Mouse (Mus musculus): ENCODE data around the gene Paip2b.
"Not testable (repeated sequence)": the region's sequence is repeated elsewhere in the genome, so short reads cannot be mapped to it uniquely, and the experiment has no call there.

The Paip2b gene

DNA sequence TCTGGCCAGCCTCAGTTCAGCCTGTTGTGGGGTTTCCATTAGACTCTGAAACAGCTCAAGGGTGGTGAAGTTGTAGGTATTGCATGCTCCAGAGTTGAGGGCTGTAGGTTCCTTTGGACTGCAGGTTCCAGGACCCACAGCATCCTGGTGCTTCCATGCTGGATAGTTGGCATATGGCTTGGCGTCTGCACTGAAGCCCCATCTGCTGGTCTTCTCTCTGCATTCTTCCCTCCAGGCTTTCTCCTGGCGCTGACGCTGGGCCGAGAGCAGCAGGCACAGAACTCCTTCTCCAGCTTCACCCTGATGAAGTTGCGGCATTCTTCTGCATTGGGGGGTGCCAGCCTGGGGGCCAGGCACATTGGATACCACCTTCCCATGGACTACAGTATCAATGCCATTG is 29.5 kb downstream of the Paip2b start:
- in situ Hi-C loops (cut with MboI, MseI), result no loop called here

DNA sequence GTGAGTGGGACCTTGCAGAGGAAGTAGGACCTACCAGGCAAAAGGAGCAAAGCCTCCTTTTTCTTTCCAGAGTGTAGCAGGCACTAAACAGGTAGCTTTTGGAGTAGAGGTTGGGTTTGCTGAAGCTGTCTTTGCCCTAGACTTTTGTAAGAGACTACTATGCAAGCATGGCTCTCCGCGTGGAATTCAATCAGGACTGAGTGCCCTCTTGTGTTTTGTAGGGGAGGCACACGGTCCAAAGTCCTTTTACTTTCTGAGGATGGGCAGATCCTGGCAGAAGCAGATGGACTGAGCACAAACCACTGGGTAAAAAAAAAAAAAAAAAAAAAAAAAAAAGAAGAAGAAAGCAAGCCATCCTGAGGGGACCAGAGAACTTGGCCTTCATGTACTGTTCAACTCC is 34.9 kb downstream of the Paip2b start:
- in situ Hi-C loops (cut with MboI, MseI), result no loop called here

DNA sequence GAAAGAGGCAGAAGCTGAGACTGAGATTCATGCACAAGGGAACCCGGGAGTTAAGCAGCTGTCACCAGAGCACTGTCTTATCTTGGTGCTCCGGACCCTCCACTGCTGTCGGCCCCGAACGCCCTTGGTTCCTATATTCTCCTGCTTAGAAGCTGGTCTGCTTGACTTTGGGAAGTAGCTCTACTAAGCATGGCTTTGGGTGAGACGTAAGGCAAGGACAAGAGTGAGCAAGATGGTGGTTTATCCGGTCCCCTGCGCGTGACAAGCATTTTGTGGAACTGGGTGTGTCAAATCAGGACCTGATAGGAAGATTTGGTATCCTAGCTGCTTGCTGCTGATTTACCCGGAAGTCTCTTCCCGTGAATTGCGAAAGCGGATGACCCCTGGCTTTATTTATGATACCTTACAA is 36.0 kb downstream of the Paip2b start:
- in situ Hi-C loops (cut with MboI, MseI), result no loop called here

DNA sequence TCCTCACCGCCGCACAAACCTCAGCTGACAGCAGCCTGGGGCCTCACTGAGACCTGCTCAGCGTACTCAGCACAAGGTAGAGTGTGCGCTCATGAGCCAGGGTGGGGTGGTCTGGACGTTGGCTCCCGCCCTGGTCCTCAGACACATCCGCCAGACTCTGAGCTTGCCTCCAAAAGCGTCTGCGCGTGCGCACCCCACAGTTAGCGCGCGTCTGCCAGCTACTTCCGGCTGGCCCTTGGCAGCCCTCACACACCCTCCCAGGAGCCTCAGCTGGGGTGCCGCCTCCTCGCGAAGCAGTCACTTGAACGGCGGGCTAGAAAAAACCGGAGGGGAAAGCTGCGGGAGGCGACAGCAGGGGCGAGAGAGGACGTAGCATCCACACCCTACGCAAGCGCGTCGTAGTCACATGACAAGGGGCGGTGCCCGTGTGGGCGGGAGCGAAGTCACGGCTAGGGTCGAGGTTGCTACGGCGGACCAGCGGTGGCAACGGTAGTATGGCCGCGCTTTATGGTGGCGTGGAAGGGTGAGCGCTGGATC is 36.7 kb downstream of the Paip2b start, which contains the start of gene Nagk:
Nagk (plus strand) TSS at position 223 of the 537 bp plus-strand sequence.
- in situ Hi-C loops (cut with MboI, MseI), result no loop called here

DNA sequence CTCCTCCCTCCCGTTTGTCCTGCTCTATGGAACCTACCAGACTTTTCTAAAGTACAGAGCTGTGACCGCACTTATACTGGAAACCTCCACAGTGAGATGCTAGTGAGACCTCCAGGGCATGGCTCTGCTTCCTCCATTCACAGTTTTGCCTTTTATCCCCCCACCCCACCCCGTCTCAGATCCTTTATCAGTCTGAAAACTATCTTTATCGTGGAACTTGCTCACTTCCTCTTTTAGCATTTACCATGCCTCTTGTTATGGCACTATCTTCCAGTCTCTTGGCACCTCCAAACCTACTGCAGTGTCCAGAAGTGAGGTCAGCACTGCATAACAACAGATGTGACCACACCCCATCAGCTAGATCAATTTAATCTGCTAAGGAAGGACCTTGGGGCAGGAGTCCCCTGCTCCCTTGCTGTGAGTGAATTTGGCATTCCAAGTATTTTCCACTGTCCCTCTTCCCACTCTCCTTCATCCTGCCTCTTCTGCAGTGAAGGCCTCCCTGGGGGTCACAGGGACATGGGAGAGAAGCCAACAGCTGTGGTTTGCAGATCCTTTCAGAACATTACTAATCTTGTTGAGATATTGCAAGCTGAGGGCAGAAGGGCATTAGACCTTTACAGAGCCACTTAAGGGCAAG is 40.2 kb downstream of the Paip2b start:
- in situ Hi-C loops (cut with MboI, MseI), result no loop called here

DNA sequence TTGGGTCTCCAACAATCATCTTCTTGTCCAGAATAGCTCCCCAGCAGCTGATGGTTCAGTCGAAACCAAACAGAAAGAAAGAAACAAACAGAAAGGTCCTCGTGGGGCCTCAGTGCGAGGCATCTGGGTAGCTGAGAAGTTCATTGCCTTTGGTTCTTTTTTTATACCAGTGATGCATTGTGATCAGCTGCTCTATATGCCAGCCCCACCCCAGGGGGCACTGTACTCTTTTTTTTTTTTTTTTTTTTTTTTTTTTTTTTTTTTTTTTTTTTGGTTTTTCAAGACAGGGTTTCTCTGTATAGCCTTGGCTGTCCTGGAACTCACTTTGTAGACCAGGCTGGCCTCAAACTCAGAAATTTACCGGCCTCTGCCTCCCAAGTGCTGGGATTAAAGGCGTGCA is 41.0 kb downstream of the Paip2b start:
- in situ Hi-C loops (cut with MboI, MseI), result not testable (repeated sequence)

DNA sequence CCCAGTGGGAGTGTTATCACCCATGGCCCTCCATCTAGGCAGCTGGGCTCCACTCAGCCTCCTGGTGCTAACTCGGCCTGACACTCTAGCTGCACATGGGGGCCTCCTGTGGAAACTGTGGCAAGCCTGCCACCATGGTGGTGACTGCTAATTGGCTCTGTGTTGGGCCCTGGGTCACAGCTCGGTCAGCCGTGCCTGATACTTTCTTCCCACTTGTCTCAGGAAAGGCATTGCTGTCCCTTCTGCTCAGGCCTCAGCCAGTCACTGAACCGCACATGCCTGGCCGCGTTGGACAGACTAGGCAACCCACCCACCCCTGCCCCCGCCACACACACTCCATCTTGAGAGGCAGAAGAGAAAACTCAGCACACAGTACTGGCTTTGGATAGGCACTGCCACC is 43.0 kb downstream of the Paip2b start:
- in situ Hi-C loops (cut with MboI, MseI), result no loop called here

DNA sequence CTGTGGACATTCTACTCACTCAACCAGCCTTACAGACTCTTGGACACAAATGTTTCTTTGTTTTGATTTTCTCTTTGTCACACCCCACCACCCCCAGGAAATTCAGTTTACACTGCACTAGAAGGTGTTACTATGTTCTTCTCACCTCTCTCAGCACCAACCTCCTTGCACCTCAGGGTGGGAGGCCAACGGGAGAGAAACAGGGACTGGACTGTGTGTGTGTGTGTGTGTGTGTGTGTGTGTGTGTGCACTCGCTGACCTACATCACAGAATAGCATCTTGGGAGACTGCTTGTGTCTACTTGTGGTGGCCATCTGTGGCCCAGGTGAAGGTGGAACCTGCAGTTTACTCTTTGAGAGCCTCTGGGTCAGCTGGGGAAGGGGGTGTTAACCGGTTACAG is 45.1 kb downstream of the Paip2b start:
- in situ Hi-C loops (cut with MboI, MseI), result no loop called here

DNA sequence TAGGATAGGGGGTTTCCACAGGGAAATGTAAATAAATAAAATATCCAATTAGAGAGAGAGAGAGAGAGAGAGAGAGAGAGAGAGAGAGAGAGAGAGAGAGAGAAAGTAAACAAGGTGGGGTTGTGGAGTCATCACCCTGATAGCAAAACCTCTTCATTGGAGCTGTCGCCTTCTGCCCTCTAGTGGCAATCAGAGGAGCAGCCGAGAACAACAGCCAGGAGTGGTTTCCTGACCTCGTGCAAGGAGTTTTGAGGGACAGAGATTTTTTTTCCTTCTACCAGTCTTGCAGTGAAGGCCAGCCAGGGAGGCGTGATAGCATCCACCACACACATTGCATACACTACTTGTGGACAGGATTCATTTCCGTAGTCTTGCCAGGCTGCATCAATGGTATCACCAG is 52.5 kb downstream of the Paip2b start:
- in situ Hi-C loops (cut with MboI, MseI), result no loop called here

DNA sequence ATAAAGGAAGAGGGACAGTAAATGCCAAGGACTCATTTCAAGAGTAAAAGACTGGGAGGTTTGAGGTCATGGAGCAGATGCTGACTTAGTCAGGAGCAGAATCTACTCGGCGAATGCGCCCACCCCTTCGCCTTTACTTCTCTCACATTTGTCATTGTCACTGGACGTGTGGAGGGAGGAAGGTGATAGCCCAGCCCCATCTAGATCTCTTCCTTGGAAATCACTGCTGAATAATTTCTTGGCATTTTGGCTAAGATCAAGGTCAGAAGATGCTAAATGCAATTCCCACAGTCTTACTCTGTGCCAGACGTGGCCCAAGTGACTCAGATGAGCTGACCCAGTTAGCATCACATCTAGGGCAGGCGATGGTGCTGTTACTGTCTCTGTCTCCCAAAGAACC is 53.2 kb downstream of the Paip2b start:
- in situ Hi-C loops (cut with MboI, MseI), result no loop called here

DNA sequence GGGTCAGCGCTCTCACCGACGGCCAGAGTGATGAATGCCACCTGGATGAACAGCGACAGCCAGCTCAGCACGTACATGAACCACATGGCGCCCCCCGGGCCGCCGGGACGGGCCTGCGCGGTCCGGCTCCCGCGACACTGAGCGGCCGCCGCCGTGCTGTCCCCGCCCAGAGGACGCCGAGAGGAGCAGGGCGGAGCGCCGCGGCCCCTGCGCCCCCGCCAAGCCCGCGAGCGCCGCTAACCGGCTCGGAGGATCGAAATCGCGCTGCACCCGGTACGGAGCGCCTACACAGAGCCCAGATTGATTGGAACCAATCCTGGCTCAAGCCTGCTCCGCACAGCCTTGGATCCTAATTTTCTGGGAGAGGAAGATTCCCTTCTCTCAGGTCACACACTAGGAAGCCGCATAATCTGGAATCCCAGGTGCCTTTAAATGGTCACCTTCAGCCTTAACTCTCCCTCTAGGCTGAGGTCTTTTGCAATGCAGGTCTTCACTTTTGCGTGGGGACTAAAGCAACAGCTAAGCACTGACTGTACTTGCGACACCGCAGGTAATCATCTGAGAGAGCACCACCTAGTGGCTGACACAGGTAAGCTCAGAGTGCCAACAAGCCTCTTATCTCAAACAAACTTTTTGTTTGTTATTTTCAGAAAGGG is 55.8 kb downstream of the Paip2b start, which contains the start of gene Tex261:
Tex261 (minus strand) TSS at position 176 of the 656 bp plus-strand sequence.
- in situ Hi-C loops (cut with MboI, MseI), result no loop called here

DNA sequence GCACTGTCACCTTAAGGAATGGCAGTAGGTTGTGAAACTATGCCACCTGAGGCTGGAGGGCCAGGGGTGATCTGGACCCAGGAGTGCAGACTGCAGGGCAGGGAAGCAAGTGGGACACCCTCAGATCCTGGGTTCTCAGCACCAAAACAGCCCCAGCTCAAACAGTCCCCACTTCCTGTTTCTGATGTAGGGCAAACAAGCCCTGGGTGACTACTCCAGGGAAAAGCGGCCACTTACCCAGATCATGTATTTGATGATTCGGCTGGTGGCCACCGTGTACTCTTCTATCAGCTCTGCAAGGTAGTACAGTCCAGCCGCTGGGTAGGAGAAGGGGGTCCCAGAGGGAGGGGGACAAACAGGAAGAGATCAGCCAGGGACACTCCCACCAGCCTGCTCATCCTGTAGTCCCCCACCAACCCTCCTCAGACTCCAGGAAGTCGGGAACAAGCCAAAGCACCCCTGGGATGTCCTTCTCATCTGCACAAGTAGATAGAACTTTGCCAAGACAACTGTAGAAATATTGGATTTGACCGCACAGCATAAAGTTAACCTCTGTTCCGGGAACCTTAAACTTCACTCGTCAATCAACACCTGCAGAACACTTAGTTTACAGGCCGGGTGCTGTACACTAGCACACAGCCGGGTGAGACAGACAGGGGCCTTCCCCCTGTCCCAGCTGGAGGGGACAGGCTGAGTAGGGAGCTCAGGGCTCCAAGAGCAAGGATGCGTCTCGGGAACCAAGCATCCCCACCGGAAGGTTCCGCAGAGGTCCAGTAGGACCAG is 56.6 kb downstream of the Paip2b start:
- in situ Hi-C loops (cut with MboI, MseI), result no loop called here

DNA sequence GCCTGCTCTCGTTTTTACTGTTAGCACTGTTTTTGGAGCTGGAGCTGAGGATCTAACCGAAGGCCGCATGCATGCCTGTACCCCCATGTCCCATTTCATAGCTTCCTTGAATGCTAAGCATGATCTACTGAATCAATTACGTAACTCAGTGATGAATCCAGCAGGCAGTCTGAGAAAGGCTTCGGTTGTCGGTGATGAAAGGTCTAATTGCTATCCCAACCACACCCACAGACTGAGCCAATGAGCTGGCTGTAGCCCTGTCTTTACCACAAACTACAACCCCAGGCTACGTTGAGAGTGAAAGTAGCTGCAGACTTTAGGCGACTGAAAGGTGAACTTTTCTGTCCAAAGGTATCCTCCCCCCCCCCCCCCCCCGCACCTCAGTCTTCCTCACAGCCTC is 57.4 kb downstream of the Paip2b start:
- in situ Hi-C loops (cut with MboI, MseI), result no loop called here

DNA sequence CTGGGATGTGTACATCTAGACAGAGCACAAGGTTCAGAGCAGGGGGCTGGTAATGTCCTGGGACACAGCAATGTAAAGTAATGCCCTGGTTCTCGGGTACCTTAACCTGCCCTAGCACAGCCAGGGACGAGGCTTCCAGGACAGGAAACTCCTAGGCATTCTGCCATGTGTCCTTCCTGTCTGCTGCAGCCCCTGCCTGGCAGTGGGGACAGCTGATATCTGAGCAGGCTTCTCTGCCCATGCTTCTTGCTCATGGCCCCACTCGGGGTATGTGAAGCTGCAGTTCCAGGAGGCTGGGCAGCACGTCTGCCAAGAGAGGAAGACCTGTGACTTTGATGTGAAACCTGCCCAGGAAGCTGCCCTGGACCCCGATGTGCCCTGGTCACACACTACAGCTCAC is 63.1 kb downstream of the Paip2b start:
- in situ Hi-C loops (cut with MboI, MseI), result no loop called here

DNA sequence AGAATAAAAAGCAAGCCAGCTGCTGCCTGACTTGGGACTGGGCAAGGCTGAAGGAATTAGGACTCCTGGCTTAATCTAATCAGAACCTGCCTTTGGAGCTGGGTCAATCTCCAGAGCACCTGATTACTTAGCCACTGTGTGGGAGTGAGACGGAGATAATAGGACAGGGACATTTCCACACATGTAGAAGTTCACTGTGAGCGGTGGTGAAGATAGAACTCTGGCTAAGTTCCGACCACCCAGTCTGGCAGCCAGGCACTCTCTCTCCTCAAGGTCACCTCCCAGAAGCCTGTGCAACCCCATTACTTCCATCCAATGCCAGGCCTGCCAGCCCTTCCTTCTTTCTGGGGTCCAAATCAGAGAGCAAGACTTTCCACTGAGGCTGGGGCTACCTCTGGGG is 64.6 kb downstream of the Paip2b start:
- in situ Hi-C loops (cut with MboI, MseI), result no loop called here

DNA sequence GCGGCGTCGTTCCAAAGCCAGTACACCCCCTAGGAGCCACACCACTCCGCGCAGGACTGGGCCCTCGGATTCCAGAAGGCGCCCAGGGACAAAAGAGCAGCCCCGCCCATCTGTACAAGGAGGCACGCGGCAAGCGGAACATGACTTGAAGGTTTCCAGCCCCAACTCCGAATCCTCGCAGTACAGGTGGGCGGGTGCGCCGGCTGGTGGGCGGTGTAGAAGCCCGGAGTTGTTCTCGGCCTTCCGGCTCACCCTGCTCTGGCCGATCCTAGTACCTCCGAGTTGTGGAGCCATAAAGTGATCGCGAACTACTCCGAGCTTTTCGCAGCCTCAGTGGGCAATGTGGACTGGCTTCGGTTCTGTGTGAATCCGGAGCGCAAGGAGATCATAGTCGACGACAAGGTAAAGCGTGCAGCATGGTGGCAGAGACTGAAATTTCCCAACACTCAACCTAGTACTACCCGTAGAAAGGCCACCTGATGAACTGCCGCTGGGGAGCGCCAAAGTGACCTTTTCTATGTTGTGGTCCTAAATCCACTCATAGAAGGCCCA is 68.6 kb downstream of the Paip2b start:
- in situ Hi-C loops (cut with MboI, MseI), result no loop called here

DNA sequence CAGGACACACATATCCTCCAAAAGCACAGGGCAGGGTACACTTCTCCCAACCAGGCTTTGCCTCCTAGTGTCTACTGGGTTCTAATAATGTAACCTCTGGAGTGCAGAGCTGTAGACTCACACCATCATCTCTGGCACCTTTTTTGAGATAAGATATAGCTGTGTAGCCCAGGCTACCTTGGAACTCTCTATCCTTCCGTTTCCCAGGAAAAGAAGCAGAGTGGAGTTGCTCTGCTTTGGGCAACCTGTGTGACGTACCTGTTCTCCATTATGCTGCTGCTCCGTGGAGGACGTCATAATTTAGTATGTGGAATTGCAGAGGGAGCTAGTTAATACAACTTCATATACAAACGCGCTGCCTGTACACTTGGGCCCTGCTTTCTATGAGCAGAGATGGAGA is 69.2 kb downstream of the Paip2b start, which contains the start of gene Ankrd53:
Ankrd53 (plus strand) TSS at position 301 of the 400 bp plus-strand sequence.
- in situ Hi-C loops (cut with MboI, MseI), result no loop called here

DNA sequence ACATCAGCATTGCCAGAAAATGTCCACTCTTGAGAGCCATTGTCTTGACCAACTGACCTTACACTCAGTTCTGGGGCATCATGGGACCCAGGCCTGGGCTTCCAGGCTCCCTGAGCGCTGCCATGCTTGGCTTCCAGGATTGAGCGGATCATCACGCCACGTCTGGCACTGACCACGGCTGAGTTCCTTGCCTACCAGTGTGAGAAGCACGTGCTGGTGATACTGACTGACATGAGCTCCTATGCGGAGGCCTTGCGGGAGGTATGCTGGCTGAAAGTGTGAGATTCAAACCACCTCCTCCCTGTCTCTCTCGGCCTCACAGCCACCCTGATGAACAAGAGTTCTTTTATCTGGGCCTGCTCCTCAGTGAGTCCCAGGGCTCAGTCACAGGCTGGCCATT is 75.5 kb downstream of the Paip2b start:
- in situ Hi-C loops (cut with MboI, MseI), result no loop called here
